Mouse (Mus musculus): Measurements from ENCODE around the gene Itgb6. TPM values are rescaled to one million over a fixed set of nuclear protein-coding genes. Genes with fewer than 3 reads are reported as not detected.

The Itgb6 gene
- polyA plus RNA-seq, 1 experiment from 2014 or later: 8.9 TPM

GRCm38 (mm10) chr2:60696559-60696958 is 25.9 kb downstream of the Itgb6 start:
- Histone ChIP-seq H3K4me3 (ENCODE audit: low read length) (no peak overlapping the region), H3K9me3 (ENCODE audit: control insufficient read depth, low read length) (no peaks in the 10 kb centered on the region), H3K27ac (ENCODE audit: low read depth, low read length) (no peak overlapping the region), H3K4me1 (ENCODE audit: control insufficient read depth, insufficient read depth, low read length) (peaks cover 6% of the 10 kb centered on the region; the same call in 1 of the 2 replicates), H3K27me3 (ENCODE audit: control insufficient read depth, insufficient read depth, low read length) (no peaks in the 10 kb centered on the region), H3K9ac (ENCODE audit: low read depth, low read length) (no peak overlapping the region), H3K4me2 (replicated peaks; ENCODE audit: low read depth, low read length) (no peak overlapping the region), H3K36me3 (ENCODE audit: control insufficient read depth, insufficient read depth, low read length) (no peaks in the 10 kb centered on the region)
- 96% methylated on average over 6 of the region's 6 CpGs for WGBS
- no peak for ATAC-seq (ENCODE audit: low FRiP score, low TSS enrichment)

DNA sequence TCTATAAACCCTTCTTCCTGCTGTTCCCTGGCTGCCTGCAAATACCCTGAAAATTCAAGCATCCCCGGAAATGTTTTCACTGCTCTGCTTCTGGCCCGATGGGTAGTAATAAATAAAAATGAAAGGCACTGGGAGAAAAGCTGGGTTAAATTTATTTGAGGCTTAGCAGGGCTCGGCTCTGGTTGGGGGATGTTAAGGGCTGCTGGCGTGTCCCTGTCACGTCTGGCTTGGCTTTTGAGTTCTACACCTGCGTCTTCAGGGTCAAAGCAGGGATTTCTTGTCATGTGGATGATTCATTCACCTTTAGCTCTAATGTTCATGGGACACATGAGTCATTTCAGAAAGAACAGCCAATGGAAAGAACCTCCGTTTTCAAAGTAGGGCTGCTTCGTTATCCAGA is 26.7 kb downstream of the Itgb6 start:
- H3K27ac ChIP-seq (ENCODE audit: low read depth, low read length): no peak overlapping the region
- 33% methylated on average over 8 of the region's 8 CpGs for WGBS
- no peak for ATAC-seq (ENCODE audit: low FRiP score, low TSS enrichment)

DNA sequence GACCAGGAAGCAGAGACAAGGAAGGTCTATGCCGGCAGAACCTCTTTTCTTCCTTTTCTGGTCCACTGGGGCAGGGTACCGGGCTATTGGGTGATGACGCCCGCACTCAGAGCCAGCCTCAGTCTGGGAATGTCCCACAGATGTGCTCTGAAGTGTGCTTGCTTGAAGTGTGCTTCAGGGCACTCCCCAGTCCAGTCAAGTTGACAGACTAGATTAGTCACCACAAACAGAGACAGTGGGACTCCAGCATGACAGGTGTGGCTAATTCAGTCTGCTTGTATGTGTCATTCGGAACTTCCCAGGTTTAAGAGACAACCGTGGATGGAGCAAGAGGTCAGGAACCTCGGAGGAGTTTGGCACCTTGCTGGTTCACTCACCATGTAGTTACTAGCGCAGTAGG is 27.9 kb downstream of the Itgb6 start:
- H3K4me1 ChIP-seq (ENCODE audit: control insufficient read depth, insufficient read depth, low read length): peaks cover 6% of the 10 kb centered on the region; the same call in 1 of the 2 replicates

More for the DNA sequence above, 26.7 kb downstream of the Itgb6 start:
- Histone ChIP-seq H3K4me1 (ENCODE audit: control insufficient read depth, insufficient read depth, low read length) (peaks cover 6% of the 10 kb centered on the region; the same call in 1 of the 2 replicates), H3K36me3 (ENCODE audit: control insufficient read depth, insufficient read depth, low read length) (no peaks in the 10 kb centered on the region), H3K9me3 (ENCODE audit: control insufficient read depth, low read length) (no peaks in the 10 kb centered on the region), H3K4me2 (replicated peaks; ENCODE audit: low read depth, low read length) (no peak overlapping the region), H3K4me3 (ENCODE audit: low read length) (no peak overlapping the region), H3K27me3 (ENCODE audit: control insufficient read depth, insufficient read depth, low read length) (no peaks in the 10 kb centered on the region), H3K9ac (ENCODE audit: low read depth, low read length) (no peak overlapping the region)

DNA sequence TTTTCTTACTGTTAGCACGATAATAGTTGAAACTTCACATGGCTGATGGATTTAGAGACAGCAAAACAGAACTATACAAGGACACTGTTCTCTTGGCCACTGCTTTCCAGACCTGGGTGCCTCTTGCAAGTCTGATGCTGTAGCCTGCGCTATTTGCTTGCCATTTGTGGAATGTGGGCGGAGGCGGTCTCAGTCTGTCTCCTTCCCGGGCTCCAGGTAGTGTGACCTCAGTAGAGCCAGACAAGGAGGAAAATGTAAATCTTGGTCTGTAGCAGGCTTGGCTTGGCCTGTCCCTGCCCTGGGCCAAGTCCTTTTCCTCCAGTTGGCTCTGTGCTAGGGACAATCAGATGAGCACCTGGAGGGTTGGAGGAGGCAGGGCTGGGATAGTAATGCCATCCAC is 30.2 kb downstream of the Itgb6 start:
- WGBS: 52% methylated on average over 5 of the region's 5 CpGs
- Histone ChIP-seq H3K27ac (ENCODE audit: low read depth, low read length) (no peak overlapping the region), H3K9me3 (ENCODE audit: control insufficient read depth, low read length) (no peaks in the 10 kb centered on the region), H3K36me3 (ENCODE audit: control insufficient read depth, insufficient read depth, low read length) (no peaks in the 10 kb centered on the region), H3K4me1 (ENCODE audit: control insufficient read depth, insufficient read depth, low read length) (peaks cover 4% of the 10 kb centered on the region; the same call in 1 of the 2 replicates), H3K27me3 (ENCODE audit: control insufficient read depth, insufficient read depth, low read length) (no peaks in the 10 kb centered on the region), H3K9ac (ENCODE audit: low read depth, low read length) (no peak overlapping the region), H3K4me2 (replicated peaks; ENCODE audit: low read depth, low read length) (no peak overlapping the region), H3K4me3 (ENCODE audit: low read length) (no peak overlapping the region)
- ATAC-seq (ENCODE audit: low FRiP score, low TSS enrichment): no peak

More for the DNA sequence above, 27.9 kb downstream of the Itgb6 start:
- no peak for ATAC-seq (ENCODE audit: low FRiP score, low TSS enrichment)
- H3K9me3 ChIP-seq (ENCODE audit: control insufficient read depth, low read length): no peaks in the 10 kb centered on the region
- no peaks in the 10 kb centered on the region for H3K36me3 ChIP-seq (ENCODE audit: control insufficient read depth, insufficient read depth, low read length)
- H3K27ac ChIP-seq (ENCODE audit: low read depth, low read length): no peak overlapping the region
- H3K4me3 ChIP-seq (ENCODE audit: low read length): no peak overlapping the region
- 84% methylated on average over 8 of the region's 8 CpGs for WGBS
- H3K4me2 ChIP-seq (replicated peaks; ENCODE audit: low read depth, low read length): no peak overlapping the region
- H3K9ac ChIP-seq (ENCODE audit: low read depth, low read length): no peak overlapping the region
- no peaks in the 10 kb centered on the region for H3K27me3 ChIP-seq (ENCODE audit: control insufficient read depth, insufficient read depth, low read length)

DNA sequence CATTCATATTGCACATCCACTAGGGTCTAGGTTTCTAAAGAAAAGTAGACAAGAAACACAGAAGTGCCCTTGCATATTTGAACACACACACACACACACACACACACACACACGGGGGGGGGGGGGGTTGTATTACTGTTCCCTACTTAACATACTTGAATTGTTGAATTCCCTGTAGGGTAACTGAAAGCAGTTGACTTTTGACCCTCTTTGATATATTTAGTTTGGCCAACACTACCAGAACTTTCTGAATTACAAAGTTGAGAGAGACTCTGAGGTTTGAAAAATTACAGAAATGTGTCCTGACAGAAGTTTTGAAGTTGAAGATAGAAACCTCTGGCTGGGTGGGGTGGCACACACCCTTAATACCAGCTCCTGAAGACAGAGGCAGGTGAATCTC is 32.2 kb downstream of the Itgb6 start:
- Histone ChIP-seq H3K9me3 (ENCODE audit: control insufficient read depth, low read length) (no peaks in the 10 kb centered on the region), H3K9ac (ENCODE audit: low read depth, low read length) (no peak overlapping the region), H3K36me3 (ENCODE audit: control insufficient read depth, insufficient read depth, low read length) (no peaks in the 10 kb centered on the region), H3K4me2 (replicated peaks; ENCODE audit: low read depth, low read length) (no peak overlapping the region), H3K4me3 (ENCODE audit: low read length) (no peak overlapping the region), H3K27ac (ENCODE audit: low read depth, low read length) (no peak overlapping the region), H3K27me3 (ENCODE audit: control insufficient read depth, insufficient read depth, low read length) (no peaks in the 10 kb centered on the region), H3K4me1 (ENCODE audit: control insufficient read depth, insufficient read depth, low read length) (peaks cover 4% of the 10 kb centered on the region; the same call in 1 of the 2 replicates)
- 72% methylated on average over 1 of the region's 1 CpGs for whole genome bisulfite sequencing
- no peak for ATAC-seq (ENCODE audit: low FRiP score, low TSS enrichment)

DNA sequence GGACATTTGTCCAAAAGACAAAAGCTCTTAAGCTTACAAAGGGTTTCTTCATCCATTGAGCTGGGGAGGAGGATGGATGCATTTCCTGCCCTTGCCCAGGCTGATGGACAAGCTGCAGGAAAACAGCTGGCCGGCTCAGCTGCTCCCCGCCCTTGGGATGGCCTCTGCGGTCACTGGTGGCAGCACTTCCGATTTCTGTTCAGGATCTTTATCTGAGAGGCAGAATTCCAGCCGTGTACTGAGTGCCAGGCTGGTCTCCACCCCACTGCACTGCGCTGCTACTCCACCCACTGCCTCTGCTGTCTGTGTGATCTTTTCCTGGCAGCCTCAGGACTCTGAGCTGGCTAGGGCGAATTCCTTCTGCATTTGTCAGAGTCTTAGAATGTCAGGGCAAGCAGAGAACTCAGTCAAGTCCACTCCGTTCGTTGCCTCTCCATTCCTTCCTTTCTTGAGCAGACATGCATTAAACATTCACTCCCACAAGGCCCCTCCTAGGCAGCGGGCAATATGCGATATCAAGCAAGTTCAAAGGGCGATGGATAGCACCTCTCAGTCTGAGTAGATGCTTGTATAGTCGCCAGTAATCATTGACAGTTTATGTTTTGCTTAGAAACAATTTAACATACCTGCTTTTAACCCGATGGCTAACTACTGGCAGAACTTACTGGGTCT is 33.4 kb downstream of the Itgb6 start:
- ATAC-seq (ENCODE audit: low FRiP score, low TSS enrichment): peak; percentile 71
- Histone ChIP-seq H3K4me2 (replicated peaks; ENCODE audit: low read depth, low read length) (no peak overlapping the region), H3K4me1 (ENCODE audit: control insufficient read depth, insufficient read depth, low read length) (peaks cover 4% of the 10 kb centered on the region; the same call in 1 of the 2 replicates), H3K27me3 (ENCODE audit: control insufficient read depth, insufficient read depth, low read length) (no peaks in the 10 kb centered on the region), H3K36me3 (ENCODE audit: control insufficient read depth, insufficient read depth, low read length) (no peaks in the 10 kb centered on the region), H3K4me3 (ENCODE audit: low read length) (no peak overlapping the region), H3K9ac (ENCODE audit: low read depth, low read length) (no peak overlapping the region), H3K27ac (ENCODE audit: low read depth, low read length) (peak overlapping the region; percentile 32; the same call in 1 of the 2 replicates), H3K9me3 (ENCODE audit: control insufficient read depth, low read length) (no peaks in the 10 kb centered on the region)
- 43% methylated on average over 14 of the region's 14 CpGs for WGBS

DNA sequence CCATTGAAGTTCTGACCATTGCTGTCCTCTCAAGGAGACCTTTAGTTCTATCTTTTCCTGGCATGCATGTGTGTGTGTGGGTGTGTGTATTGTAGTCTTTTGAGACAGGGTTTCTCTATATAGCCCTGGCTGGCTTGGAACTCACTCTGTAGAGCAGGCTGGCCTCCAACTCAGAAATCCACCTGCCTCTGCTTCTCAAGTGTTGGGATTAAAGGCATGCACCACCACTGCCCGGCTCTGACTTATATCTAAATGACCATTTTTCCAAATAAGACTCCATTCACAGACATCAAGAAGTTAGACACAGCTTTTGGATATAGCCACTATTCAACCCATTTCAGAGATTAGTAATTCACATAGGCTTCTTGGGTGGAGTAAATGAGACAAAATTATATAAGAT is 34.3 kb downstream of the Itgb6 start:
- Histone ChIP-seq H3K4me3 (ENCODE audit: low read length) (no peak overlapping the region), H3K36me3 (ENCODE audit: control insufficient read depth, insufficient read depth, low read length) (no peaks in the 10 kb centered on the region), H3K9ac (ENCODE audit: low read depth, low read length) (no peak overlapping the region), H3K4me1 (ENCODE audit: control insufficient read depth, insufficient read depth, low read length) (peaks cover 4% of the 10 kb centered on the region; the same call in 1 of the 2 replicates), H3K27me3 (ENCODE audit: control insufficient read depth, insufficient read depth, low read length) (no peaks in the 10 kb centered on the region), H3K9me3 (ENCODE audit: control insufficient read depth, low read length) (no peaks in the 10 kb centered on the region), H3K4me2 (replicated peaks; ENCODE audit: low read depth, low read length) (no peak overlapping the region), H3K27ac (ENCODE audit: low read depth, low read length) (no peak overlapping the region)
- no peak for ATAC-seq (ENCODE audit: low FRiP score, low TSS enrichment)
- 87% methylated on average over 1 of the region's 1 CpGs for WGBS

DNA sequence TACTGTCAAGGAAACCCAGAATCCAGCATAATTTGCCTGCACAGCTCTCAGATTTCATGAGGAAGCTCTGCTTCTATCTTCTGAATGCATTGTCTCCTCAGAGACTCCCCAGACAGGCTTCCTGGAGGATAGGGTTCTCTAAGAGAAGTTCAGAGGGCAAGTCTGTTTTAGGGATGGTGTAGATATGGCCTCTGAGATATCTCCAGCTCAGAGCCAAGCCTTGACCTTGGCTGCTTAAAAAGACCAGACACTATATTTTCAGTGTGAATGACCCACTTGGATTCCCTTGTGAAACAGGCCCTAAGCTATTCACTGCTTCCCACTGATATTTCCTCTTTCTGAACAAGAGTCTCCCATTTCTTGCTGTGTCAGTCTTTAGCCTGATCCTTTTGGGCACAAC is 36.5 kb downstream of the Itgb6 start:
- Histone ChIP-seq H3K4me3 (ENCODE audit: low read length) (no peak overlapping the region), H3K27me3 (ENCODE audit: control insufficient read depth, insufficient read depth, low read length) (no peaks in the 10 kb centered on the region), H3K9me3 (ENCODE audit: control insufficient read depth, low read length) (no peaks in the 10 kb centered on the region), H3K27ac (ENCODE audit: low read depth, low read length) (no peak overlapping the region), H3K9ac (ENCODE audit: low read depth, low read length) (no peak overlapping the region), H3K36me3 (ENCODE audit: control insufficient read depth, insufficient read depth, low read length) (no peaks in the 10 kb centered on the region), H3K4me1 (ENCODE audit: control insufficient read depth, insufficient read depth, low read length) (peaks cover 4% of the 10 kb centered on the region; the same call in 1 of the 2 replicates), H3K4me2 (replicated peaks; ENCODE audit: low read depth, low read length) (no peak overlapping the region)
- ATAC-seq (ENCODE audit: low FRiP score, low TSS enrichment): no peak

DNA sequence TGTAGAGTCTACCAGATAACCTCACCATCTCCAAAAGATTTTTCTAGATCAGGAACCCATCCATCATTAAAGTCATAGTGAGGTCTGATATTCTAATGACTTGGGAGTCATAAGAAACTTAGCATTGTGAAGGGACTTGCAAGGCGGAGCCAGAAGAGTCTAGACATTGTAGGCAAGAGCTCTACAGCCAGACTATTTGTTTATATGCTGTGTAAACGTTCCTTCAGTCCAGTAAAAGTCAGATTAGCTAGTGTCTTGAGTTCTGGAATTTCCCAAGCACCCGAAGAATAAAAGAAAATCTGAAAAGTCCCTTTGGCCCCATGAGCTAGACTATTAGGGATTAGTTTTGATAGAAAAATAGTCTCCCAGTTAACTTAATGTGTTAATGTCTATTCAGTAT is 38.3 kb downstream of the Itgb6 start:
- no peaks in the 10 kb centered on the region for H3K27me3 ChIP-seq (ENCODE audit: control insufficient read depth, insufficient read depth, low read length)
- H3K27ac ChIP-seq (ENCODE audit: low read depth, low read length): no peak overlapping the region
- no peaks in the 10 kb centered on the region for H3K36me3 ChIP-seq (ENCODE audit: control insufficient read depth, insufficient read depth, low read length)
- ATAC-seq (ENCODE audit: low FRiP score, low TSS enrichment): no peak
- H3K4me3 ChIP-seq (ENCODE audit: low read length): no peak overlapping the region
- WGBS: 80% methylated on average over 3 of the region's 3 CpGs
- no peak overlapping the region for H3K9ac ChIP-seq (ENCODE audit: low read depth, low read length)
- peaks cover 4% of the 10 kb centered on the region; the same call in 1 of the 2 replicates for H3K4me1 ChIP-seq (ENCODE audit: control insufficient read depth, insufficient read depth, low read length)
- H3K4me2 ChIP-seq (replicated peaks; ENCODE audit: low read depth, low read length): no peak overlapping the region
- H3K9me3 ChIP-seq (ENCODE audit: control insufficient read depth, low read length): no peaks in the 10 kb centered on the region

Measured in kidney, embryonic 14.5 days (tissue).